Mouse (Mus musculus) kidney, adult 2 months (tissue): ENCODE results near the gene Zfp282. TPM values are rescaled to one million over a fixed set of nuclear protein-coding genes. Genes with fewer than 3 reads are reported as not detected.

Source experiments
- DNase-seq: peaks from one replicate; pipeline ENCODE4 v3.0.0; 2021
- H3K27ac ChIP-seq: fragments of 200-500 bp; 2 replicates; pipeline ENCODE4 v1.5.1; 2012; ENCODE audit warnings: low read depth, low read length, control low read depth, inconsistent platforms; ENCODE audit not compliant: insufficient read depth
- H3K27me3 ChIP-seq: fragments of 200-500 bp; replicated peaks from 2 replicates; pipeline ENCODE4 v1.6.1; 2012; ENCODE audit warnings: mild to moderate bottlenecking, moderate library complexity, low read length, inconsistent platforms; ENCODE audit not compliant: control insufficient read depth, insufficient read depth
- H3K36me3 ChIP-seq: fragments of 200-500 bp; 2 replicates; pipeline ENCODE4 v1.6.1; 2012; ENCODE audit warnings: mild to moderate bottlenecking, moderate library complexity, low read length, inconsistent platforms; ENCODE audit not compliant: control insufficient read depth, insufficient read depth
- H3K4me1 ChIP-seq: fragments of 200-500 bp; 2 replicates; pipeline ENCODE4 v1.6.1; 2011; ENCODE audit warnings: low read length; ENCODE audit not compliant: control insufficient read depth, insufficient read depth
- H3K4me3 ChIP-seq: fragments of 200-500 bp; 2 replicates; pipeline ENCODE4 v1.5.1; 2011; ENCODE audit warnings: mild to moderate bottlenecking, low read depth, low read length, control low read depth; ENCODE audit not compliant: insufficient read depth
- CTCF ChIP-seq: fragments of 200-500 bp; conservative IDR thresholded peaks from 2 replicates; pipeline ENCODE4 v1.5.1; 2011; ENCODE audit warnings: low read depth, mild to moderate bottlenecking, control low read depth, low read length, moderate library complexity, mixed read lengths; ENCODE audit not compliant: insufficient read depth, insufficient read length
- POLR2A ChIP-seq: fragments of 200-500 bp; IDR thresholded peaks from one replicate; pipeline ENCODE4 v1.6.1; 2011; ENCODE audit warnings: low read depth, low read length, control low read depth
- WGBS: fragments of 180-500 bp; shearing (Covaris S2); methylation state at CpG from one replicate; pipeline ENCODE4 v1.1.7; 2018; 5-methylcytosine and 5-hydroxymethylcytosine counted together
- polyA plus RNA-seq: library from polyadenylated mRNA; depleted of rRNA; stranded (reverse); fragments of >200 nt; gene quantifications from 2 replicates; pipeline ENCODE4 v1.2.3, GENCODE M21; 2012; rRNA removed

Gene Zfp282
- polyA plus RNA-seq, 1 experiment = 6.2 TPM

GRCm38 (mm10) chr6:47943721-47944120, 66.7 kb downstream of the Zfp282 start:
- TF ChIP-seq CTCF (no peak), POLR2A (no peak)
- Histone ChIP-seq H3K27me3 (no peaks in the 10 kb centered on the region), H3K36me3 (no peaks in the 10 kb centered on the region), H3K27ac (no peak overlapping the region), H3K4me1 (no peaks in the 10 kb centered on the region), H3K4me3 (peak overlapping the region; percentile 35; the same call in 1 of the 2 replicates)
- 86% methylated on average over 3 of the region's 3 CpGs for WGBS
- DNase-seq = no peak

GRCm38 (mm10) chr6:47947388-47947787, 70.4 kb downstream of the Zfp282 start:
- TF ChIP-seq CTCF (no peak), POLR2A (no peak)
- H3K27ac ChIP-seq = no peak overlapping the region
- no peaks in the 10 kb centered on the region for H3K4me1 ChIP-seq
- H3K36me3 ChIP-seq = no peaks in the 10 kb centered on the region
- DNase-seq = no peak
- no peak overlapping the region for H3K4me3 ChIP-seq
- WGBS = 96% methylated on average over 4 of the region's 4 CpGs
- no peaks in the 10 kb centered on the region for H3K27me3 ChIP-seq

- under 1% methylated on average over 31 of the region's 31 CpGs for WGBS
- 0 out of 2 replicates have a peak within 1 kb of the TSS, but pooled peaks have one; percentile 20 for H3K27ac ChIP-seq
- DNase-seq = peak; percentile 98
Observed at GRCm38 (mm10) chr6:47953191-47953726, 76.3 kb downstream of the Zfp282 start, which contains the start of gene Zfp956. Gene Zfp956, plus strand, starts transcription at chr6:47953390.

GRCm38 (mm10) chr6:47954425-47954824, 77.4 kb downstream of the Zfp282 start:
- TF ChIP-seq CTCF = no peak
- TF ChIP-seq POLR2A = no peak
- Histone ChIP-seq H3K27ac (no peak overlapping the region), H3K4me1 (peaks cover 4% of the 10 kb centered on the region; the same call in 1 of the 2 replicates), H3K4me3 (no peak overlapping the region), H3K27me3 (no peaks in the 10 kb centered on the region), H3K36me3 (no peaks in the 10 kb centered on the region)
- no peak for DNase-seq
- WGBS = 82% methylated on average over 3 of the region's 3 CpGs

More at GRCm38 (mm10) chr6:47953191-47953726, 76.3 kb downstream of the Zfp282 start, which contains the start of gene Zfp956:
- TF ChIP-seq POLR2A (peak; percentile 42), CTCF (0 out of 2 replicates have a peak, but pooled peaks have one; percentile 4)
- Histone ChIP-seq H3K4me1 (peaks cover 4% of the 10 kb centered on the region; the same call in 1 of the 2 replicates), H3K27me3 (no peaks in the 10 kb centered on the region), H3K36me3 (no peaks in the 10 kb centered on the region), H3K4me3 (peak within 1 kb of the TSS; percentile 98)

- Histone ChIP-seq H3K27me3 (no peaks in the 10 kb centered on the region), H3K4me3 (no peak overlapping the region), H3K27ac (no peak overlapping the region), H3K36me3 (no peaks in the 10 kb centered on the region), H3K4me1 (peaks cover 7% of the 10 kb centered on the region; the same call in 1 of the 2 replicates)
- DNase-seq = no peak
- no peak for TF ChIP-seq CTCF
- TF ChIP-seq POLR2A = no peak
Observed at GRCm38 (mm10) chr6:47957816-47958215, 80.8 kb downstream of the Zfp282 start.

Other genes with a start within 250 kb of the Zfp282 start
- 38.9 and 44.0 TPM in 2 replicates for gene Pdia4, start 63.8 kb upstream of the Zfp282 start, polyA plus RNA-seq
- gene Zfp786, start 46.3 kb upstream of the Zfp282 start, polyA plus RNA-seq = 0.19 and 0.37 TPM in 2 replicates
- gene Zfp398, start 41.5 kb upstream of the Zfp282 start, polyA plus RNA-seq = 7.2 and 9.0 TPM in 2 replicates
- 8.1 and 8.5 TPM in 2 replicates for gene Zfp212, start 43.3 kb downstream of the Zfp282 start, polyA plus RNA-seq
- gene Zfp956, start 76.2 kb downstream of the Zfp282 start, polyA plus RNA-seq = 6.7 and 9.4 TPM in 2 replicates
- 16.8 and 19.3 TPM in 2 replicates for gene Zfp777, start 171.7 kb downstream of the Zfp282 start, polyA plus RNA-seq
- 14.8 and 17.4 TPM in 2 replicates for gene Zfp746, start 209.4 kb downstream of the Zfp282 start, polyA plus RNA-seq